Mouse (Mus musculus) thymus, postnatal 36 days (tissue): ENCODE results near the gene Lmo2.

Experiments used
- DNase-seq, 2 experiments: peaks; one replicate each; pipeline ENCODE4 v3.0.0; 2022; ENCODE audit warnings: mixed read lengths in 2 of 2

Lmo2 gene

GRCm38 (mm10) chr2:103944859-103945258 lies 12.9 kb upstream of the Lmo2 start:
- no peak for DNase-seq

GRCm38 (mm10) chr2:103945571-103946092 lies 12.2 kb upstream of the Lmo2 start:
- peak; percentile 26 to 38 for DNase-seq

DNA sequence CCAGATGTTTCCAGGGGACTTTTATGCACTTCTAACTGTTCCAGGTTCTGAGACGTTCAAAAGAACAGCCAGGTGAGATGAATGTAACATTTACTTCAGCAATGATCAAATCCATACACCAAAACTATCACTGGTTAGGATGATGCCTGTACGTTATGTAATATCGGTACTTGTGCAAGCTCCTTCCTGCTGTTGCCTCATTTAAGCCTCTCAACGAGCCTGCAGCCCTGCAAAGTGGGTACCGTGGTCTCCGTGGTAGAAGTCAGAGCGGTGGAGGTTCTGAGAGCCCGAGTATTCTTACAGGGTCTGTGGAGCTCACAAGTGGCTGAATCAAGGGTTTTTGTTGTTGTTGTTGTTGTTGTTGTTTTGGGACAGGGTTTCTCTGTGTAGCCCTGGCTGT lies 10.9 kb upstream of the Lmo2 start:
- no peak for DNase-seq

- DNase-seq, result no peak
These were observed 9.7 kb upstream of the Lmo2 start for GRCm38 (mm10) chr2:103947982-103948655.

GRCm38 (mm10) chr2:103953050-103953835 lies 4.5 kb upstream of the Lmo2 start:
- DNase-seq, result no peak

GRCm38 (mm10) chr2:103955714-103956113 lies 2.1 kb upstream of the Lmo2 start:
- DNase-seq, result no peak

DNA sequence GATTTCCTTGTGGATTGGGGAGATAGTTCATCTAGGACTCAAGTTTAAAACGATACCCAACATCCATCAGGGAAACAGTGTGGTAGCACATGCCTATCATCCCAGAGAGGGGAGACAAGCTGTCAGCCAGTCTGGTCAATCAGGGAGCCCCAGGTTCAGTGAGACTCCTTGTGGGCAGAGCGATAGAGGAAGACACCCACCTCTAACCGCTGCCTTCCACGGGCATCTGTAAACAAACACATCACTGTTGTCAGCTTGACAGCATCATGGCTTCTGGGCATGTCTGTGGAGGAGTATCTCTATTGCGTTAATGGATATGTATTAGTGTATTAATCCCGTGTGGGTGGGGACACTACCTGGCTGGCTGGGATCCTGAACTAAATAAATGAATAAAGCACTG lies 919 bp upstream of the Lmo2 start:
- DNase-seq, result no peak

- no peak for DNase-seq
These were observed 848 bp downstream of the Lmo2 start for GRCm38 (mm10) chr2:103958634-103959033.

DNA sequence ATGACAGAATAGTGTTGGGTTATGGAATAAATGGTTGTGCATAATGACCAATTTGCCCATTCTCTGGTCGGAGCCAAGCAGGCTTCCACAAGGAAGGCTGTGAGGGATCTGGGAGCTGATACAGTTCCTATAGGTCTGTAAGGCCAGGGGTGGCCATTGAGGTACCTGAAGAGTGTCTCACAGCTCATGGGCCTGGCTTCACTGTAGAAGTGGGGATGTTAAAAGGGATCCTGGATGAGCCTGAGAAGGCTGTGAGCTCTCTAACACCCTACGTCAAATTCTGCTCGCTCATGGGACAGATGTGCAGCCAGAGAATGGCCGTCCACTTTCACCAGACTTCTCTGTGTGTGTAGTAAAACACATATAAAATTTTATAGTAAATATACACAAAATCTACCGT lies 1.3 kb downstream of the Lmo2 start:
- DNase-seq, result no peak

- DNase-seq, result no peak
These were observed 1.8 kb downstream of the Lmo2 start for GRCm38 (mm10) chr2:103959574-103959973.

GRCm38 (mm10) chr2:103962349-103962748 lies 4.6 kb downstream of the Lmo2 start:
- DNase-seq, result no peak

DNA sequence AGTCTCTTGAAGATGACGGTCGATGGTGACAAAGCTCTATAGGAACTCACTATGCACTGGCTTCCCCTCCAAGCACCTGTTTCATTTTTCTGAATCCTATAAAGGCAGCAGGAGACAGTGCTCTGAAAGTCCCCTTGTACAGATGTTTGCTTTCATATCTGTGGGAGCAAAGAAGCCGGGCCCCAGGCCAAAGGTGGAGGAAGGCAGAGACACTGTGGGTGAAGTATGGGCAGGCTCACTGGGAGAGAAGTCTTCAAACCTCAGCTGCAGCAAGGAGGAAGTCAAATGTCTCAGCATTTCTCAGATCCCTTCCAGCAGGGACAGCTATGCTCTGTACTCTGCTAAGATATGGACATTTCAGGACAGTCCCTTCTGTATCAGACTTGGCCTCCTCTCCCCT lies 7.6 kb downstream of the Lmo2 start:
- no peak for DNase-seq

GRCm38 (mm10) chr2:103968186-103968585 lies 10.4 kb downstream of the Lmo2 start:
- DNase-seq, result no peak

GRCm38 (mm10) chr2:103968919-103969436 lies 11.2 kb downstream of the Lmo2 start:
- DNase-seq, result no peak

DNA sequence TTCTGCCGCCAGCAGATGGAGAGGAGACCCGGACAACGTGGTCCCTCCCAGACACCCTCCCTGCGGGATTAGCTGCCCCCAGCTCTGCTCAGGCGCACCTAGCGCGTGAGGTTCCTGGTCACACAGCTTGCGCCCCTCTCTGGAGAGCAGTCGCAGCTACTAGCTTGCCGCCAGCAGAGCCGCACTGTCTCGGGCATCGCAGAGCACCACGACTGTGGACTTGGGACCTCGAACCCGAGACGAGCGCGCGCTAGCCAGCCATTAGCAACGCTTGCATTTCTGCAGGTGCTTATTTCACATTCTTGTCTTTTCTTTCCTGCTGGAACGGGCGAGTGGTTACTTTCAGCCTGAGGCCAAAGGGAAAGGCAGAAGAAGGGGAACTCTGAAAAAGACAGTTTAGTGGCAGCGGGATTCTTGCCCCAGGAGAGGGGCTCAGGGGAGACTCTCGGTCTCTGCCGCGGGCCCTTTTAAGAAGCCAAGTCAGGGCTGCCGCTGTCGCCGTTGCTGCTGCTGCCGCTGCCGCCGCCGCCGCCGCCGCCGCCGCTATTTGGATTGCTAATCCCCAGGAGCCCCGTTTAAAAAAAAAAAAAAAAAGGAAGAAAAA lies 11.8 kb downstream of the Lmo2 start:
- DNase-seq, result peak; percentile 12 to 22

DNA sequence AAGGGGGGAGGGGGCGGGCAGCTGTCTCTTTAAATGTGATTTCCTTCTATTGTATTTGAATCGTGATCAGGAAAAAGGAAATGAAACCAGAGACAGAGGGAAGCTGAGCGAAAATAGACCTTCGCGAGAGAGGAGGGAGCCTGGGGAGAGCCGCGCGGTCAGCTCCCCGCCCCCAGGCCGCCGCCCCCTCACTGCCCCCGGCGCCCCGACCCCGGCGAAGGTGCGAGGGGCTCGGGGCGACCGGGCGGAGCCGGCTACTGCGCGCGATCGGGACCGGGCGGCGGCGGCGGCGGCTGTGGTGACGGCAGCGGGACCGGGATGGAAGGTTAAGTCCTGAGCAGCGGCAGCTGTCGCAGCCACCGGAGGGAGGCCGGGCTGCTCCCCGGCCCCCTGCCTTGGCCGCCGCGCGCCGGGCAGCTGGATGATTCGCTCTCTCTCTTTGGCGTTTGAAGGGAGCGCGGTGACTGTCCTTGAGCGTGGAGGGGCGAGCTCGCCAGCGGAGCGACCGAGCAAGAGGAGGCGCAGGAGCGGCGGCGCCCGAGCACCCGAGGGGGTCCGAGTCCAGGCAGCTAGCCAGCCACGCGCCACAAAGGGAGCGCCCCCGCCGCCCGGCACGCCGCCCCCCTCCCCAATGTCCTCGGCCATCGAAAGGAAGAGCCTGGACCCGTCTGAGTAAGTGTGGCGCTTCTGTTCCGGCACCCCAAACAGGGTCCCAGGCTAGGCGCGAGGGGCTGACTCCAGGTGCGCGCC lies 12.4 kb downstream of the Lmo2 start:
- peak; percentile 15 to 23 for DNase-seq

DNA sequence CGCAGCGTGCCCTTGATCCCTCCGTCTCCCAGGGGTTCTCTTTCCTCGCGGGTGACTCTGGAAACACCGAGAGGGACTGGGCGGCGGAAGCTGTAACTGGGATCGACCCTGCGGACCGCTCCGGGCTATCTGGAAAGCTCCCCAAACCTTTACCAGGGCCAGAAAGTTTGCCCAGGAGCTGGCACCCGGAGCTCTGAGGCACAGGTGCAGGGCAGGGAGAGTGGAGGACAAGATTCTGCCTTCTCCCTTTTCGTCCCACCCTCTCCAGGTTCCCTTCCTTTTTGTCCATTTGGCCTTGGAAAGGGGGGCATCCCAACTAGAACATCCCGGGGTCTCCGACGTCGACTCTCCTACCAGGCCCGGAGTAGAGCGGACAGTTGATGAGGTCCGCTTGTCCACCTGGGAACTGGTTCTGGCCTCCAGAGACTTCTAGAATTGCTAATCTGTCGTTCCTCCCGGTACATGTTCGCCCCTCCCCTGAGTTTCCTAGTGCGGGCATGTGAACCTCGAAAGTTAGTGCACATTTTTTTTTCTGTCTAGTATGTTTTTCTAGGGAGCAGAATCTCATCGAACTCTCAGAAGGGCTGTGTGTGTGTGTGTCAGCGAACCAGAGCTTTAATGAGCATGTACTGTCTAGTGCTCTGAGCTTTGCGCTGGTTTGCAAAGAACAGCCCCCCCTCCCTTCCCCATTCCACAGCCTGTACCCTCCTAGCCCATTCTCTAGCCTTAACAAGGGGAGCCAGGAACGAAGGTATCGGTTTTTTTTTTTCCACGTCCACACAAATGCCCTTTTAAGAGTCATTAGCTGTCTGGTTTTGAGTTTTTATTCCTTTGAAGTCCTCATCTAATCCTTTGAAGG lies 13.2 kb downstream of the Lmo2 start:
- DNase-seq, result no peak

DNA sequence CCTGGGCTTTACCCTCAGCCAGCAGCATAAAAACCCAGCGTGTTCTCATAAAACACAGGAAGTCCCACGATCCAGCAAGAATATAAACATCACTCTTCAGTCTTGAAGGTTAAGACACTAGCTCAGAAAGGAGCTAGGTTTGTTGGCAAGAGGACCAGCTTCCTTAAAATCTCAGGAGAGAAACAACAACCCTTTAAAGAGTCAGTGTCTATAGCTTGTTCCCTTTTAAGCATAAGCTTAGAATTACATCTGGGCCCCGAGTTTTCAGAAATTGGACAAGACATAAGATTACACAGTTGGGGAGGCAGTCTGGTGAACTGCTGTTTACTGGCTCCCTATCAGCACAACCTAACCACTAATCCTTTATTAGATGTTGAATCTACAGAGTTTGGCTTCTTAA lies 14.1 kb downstream of the Lmo2 start:
- DNase-seq, result no peak

- no peak for DNase-seq
These were observed 18.1 kb downstream of the Lmo2 start for GRCm38 (mm10) chr2:103975904-103976303.

GRCm38 (mm10) chr2:103977216-103977615 lies 19.4 kb downstream of the Lmo2 start:
- no peak for DNase-seq

DNA sequence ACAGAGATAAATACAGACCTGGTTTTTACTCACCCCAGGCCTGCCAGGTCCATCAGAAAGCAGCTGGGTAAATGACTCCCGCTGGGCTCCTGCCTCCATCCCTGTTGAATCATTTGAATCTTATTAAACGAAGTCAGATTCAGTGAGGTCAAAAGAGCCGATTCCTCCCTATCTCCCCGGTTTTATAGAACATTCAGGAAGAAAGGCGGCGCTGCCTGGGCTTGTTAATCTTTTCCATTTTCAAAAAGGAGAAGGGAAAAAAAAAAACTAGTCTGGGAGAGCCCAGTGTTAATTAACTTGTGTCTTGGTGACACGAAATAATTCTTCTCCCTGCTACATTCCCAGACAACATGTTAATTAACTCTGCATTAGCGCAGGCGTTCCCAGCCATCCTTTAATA lies 19.9 kb downstream of the Lmo2 start:
- DNase-seq, result no peak

GRCm38 (mm10) chr2:103982250-103982649 lies 24.5 kb downstream of the Lmo2 start:
- peak; percentile 53 to 65 for DNase-seq
